Mouse (Mus musculus): Measurements from ENCODE around the gene Loxl4. TPM values are rescaled to one million over a fixed set of nuclear protein-coding genes. Genes with fewer than 3 reads are reported as not detected.

Loxl4 gene
- polyA plus RNA-seq (2015; fragmentation: Nextera tagmentation; extraction: Ambion mirVana), result 0.05 and 0.06 TPM in 2 replicates

DNA sequence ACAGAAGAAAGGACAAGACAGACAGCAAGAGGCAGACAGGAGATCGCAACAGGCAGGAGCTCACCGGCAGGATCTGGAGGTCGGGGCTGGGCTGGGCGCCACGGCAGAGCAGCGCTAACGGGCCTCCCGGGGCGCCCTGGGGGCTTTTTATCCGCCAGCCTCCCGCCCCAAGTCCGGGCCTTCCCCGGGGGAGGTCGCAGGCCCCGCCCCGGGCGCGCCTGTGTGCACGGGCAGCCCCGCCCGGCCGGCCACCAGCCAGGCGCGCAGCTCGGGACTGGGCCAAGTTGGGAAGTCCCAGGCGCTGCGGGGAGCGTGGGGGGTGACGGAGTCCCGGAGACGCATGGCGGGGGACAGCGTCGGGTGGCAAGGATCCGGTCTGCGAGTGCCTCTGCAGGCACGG, at the start of gene Loxl4:
Loxl4 (minus strand) TSS at position 160 of the 400 bp plus-strand sequence.
- Histone ChIP-seq H3K36me3 (replicated peaks) (no peaks in the 10 kb centered on the region), H3K4me2 (peak within 1 kb of the TSS; percentile 58), H3K9ac (no peak within 1 kb of the TSS), H3K4me1 (replicated peaks) (no peaks in the 10 kb centered on the region), H3K4me3 (replicated peaks) (peak within 1 kb of the TSS; percentile 31), H3K27ac (replicated peaks) (no peak within 1 kb of the TSS), H3K27me3 (peaks cover 49% of the 10 kb centered on the region), H3K9me3 (replicated peaks) (no peaks in the 10 kb centered on the region)
- no peak for ATAC-seq (ENCODE audit: insufficient read depth)
- under 1% methylated on average over 37 of the region's 37 CpGs for WGBS (ENCODE audit: insufficient replicate concordance)

DNA sequence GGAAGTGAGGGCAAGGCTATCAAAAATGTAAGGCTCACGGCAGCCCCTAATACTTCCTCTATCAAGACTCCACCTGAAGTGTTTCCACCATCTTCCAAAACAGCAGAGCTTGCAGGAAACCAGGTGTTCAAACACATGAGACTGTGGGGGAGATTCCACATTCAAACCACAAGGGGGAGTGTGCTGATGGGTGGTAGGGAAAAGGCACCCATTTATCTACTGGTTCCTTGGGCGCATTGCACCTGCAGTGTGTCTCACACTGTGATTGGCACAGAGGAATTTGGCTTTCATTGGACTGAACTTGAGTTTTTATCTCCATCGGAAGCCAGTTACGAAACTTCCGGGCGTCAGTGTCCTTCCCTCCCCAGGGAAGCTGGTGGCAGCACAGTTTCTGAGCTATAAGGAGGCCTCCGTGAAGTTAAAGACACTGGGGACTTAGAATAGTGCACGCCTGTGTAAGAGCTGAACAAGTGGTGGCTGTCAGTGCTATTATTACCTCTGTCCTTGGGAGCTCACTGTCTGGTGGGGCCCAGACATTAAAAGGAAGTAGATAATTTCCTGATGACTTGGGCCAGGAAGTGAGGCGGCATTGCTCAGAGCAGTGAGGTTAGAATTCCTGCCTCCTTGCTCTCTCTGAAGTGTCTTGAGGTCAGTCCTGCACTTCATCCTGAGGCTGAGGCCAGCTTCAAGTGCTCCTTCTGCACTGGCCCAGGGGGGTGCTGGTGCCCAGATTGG, 49.0 kb upstream of the Loxl4 start:
- Histone ChIP-seq H3K4me3 (replicated peaks) (no peak overlapping the region), H3K9me3 (replicated peaks) (no peaks in the 10 kb centered on the region), H3K27me3 (no peaks in the 10 kb centered on the region; the same call in none of the 2 replicates), H3K9ac (no peak overlapping the region), H3K4me1 (replicated peaks) (peaks cover 7% of the 10 kb centered on the region), H3K36me3 (replicated peaks) (no peaks in the 10 kb centered on the region), H3K27ac (replicated peaks) (no peak overlapping the region), H3K4me2 (no peak overlapping the region)
- 19% methylated on average over 9 of the region's 9 CpGs for WGBS (ENCODE audit: insufficient replicate concordance)
- ATAC-seq (ENCODE audit: insufficient read depth), result no peak

DNA sequence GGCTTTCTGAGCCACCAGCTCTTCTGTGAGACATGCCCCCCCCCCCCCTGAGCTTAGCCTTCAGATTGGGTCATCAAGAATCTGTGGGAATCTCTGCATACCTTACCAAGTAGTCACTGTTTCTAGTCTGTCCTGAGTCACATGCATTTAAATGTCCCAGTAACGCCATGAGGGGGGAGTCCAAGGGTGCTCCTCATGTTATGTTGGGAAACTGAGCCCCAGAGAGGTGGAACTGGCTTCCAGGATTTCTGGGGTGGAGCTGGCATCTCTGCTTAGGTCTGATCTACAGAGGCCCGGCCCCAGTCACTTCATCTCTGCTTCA, 47.6 kb upstream of the Loxl4 start:
- Histone ChIP-seq H3K4me1 (replicated peaks) (peaks cover 7% of the 10 kb centered on the region), H3K4me2 (no peak overlapping the region), H3K36me3 (replicated peaks) (no peaks in the 10 kb centered on the region), H3K27me3 (no peaks in the 10 kb centered on the region; the same call in none of the 2 replicates), H3K27ac (replicated peaks) (no peak overlapping the region), H3K4me3 (replicated peaks) (no peak overlapping the region), H3K9me3 (replicated peaks) (no peaks in the 10 kb centered on the region), H3K9ac (no peak overlapping the region)
- no peak for ATAC-seq (ENCODE audit: insufficient read depth)
- 64% methylated on average over 2 of the region's 2 CpGs for WGBS (ENCODE audit: insufficient replicate concordance)

DNA sequence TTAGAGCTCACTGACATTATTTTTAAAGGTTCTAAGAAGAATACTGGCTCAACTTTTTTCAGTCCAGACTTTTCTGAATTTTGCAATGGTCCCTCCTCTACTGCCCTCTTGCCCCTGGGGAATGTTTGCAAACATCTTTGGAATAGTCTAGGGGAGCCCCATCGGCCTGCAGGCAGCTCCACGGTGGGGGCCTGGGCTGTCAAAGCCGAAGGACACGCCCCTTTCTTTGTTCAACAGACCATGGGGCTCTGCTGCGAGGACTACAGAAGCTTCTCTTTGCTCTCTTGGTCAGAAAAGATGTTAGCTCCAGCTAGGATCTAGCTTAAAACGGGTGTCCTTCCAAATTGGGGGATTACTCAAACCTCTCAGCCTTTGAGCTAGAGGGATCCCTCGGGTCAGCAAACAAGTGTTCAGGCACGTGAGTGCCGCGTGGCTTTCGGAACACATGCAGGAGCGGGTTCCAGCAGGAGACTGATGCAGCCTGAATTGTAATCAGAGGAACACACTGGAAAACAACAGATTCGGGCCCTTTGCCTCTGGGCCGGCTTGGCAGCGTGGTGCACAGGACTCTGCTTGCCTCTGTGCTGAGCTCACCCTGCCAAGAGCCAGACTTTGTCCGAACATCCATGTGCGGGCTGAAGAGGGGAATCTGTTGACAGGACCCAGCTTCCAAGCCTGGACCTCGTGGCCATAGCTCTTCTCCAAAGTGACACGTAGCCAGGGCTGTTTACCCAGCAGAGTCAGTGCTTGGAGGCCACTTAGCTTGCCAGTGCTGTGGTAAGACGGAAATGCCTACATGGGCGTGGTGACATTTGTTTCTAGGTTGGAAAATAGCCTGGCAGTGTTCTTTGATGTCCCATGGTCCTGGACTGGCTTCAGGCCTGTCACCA, 47.0 kb upstream of the Loxl4 start:
- no peak overlapping the region for H3K27ac ChIP-seq (replicated peaks)
- WGBS (ENCODE audit: insufficient replicate concordance), result 56% methylated on average over 21 of the region's 21 CpGs
- H3K4me3 ChIP-seq (replicated peaks), result no peak overlapping the region
- no peak overlapping the region for H3K9ac ChIP-seq
- H3K9me3 ChIP-seq (replicated peaks), result no peaks in the 10 kb centered on the region
- H3K36me3 ChIP-seq (replicated peaks), result no peaks in the 10 kb centered on the region
- no peaks in the 10 kb centered on the region; the same call in none of the 2 replicates for H3K27me3 ChIP-seq
- no peak; the same call in 1 of the 2 replicates for ATAC-seq (ENCODE audit: insufficient read depth)
- peaks cover 7% of the 10 kb centered on the region for H3K4me1 ChIP-seq (replicated peaks)
- no peak overlapping the region for H3K4me2 ChIP-seq

DNA sequence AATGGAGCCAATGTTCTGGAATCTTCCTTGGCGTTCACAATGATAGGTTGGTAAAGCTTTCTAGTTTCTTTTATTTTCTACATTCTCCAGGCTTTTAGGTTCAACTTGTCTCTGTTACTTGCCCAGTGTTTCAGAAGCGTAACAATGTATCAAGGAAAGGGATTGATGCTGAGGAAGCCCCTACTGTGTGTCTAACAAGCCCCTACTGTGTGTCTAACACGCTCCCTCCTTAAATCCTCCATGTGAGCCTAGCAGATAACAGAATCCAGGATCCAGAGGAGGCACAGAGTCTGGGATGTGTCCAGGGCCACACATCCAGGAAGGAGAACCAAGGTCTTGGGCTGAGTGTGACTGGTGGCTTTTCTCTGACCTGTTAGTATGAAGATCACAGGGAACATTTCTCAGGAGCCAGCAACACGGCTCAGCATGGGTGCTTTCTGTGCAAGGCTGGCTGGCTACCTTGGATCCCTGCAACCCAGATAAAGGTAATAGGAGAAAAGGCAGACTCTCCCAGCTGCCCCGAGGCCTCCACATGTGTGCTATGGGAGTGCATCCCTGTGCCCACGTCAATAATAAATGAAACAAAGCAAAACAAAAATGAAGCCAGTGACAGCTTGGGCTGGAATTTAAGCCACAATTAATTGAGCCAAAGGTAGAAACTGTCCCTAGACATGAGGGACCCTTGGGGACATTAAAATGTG, 46.0 kb upstream of the Loxl4 start:
- ATAC-seq (ENCODE audit: insufficient read depth), result no peak
- Histone ChIP-seq H3K4me2 (no peak overlapping the region), H3K27me3 (peaks cover 8% of the 10 kb centered on the region), H3K36me3 (replicated peaks) (no peaks in the 10 kb centered on the region), H3K27ac (replicated peaks) (no peak overlapping the region), H3K4me1 (replicated peaks) (peaks cover 7% of the 10 kb centered on the region), H3K4me3 (replicated peaks) (no peak overlapping the region), H3K9me3 (replicated peaks) (no peaks in the 10 kb centered on the region), H3K9ac (no peak overlapping the region)
- WGBS (ENCODE audit: insufficient replicate concordance), result 68% methylated on average over 6 of the region's 6 CpGs

DNA sequence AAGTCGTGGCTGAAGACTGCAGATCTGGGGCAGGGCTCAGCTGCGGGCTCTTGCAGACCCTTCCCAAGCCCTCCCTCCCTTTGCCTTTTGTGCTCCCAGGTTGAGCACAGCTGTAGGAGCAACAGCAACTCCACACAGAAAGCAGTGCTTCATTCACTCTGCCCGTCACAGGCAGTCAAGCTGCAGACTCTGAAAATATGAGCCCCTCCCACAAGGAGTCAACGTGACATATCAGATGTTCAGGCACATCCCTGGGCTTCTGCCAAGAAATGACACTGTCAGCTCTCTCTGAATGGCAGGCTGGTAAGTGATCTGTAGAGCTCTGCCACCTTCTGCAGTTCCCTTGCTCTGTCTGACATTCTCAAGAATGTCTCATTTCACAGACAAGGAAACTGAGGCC, 45.2 kb upstream of the Loxl4 start:
- H3K4me1 ChIP-seq (replicated peaks), result peaks cover 7% of the 10 kb centered on the region
- 34% methylated on average over 4 of the region's 4 CpGs for WGBS (ENCODE audit: insufficient replicate concordance)
- no peak for ATAC-seq (ENCODE audit: insufficient read depth)
- no peak overlapping the region for H3K4me3 ChIP-seq (replicated peaks)
- H3K27me3 ChIP-seq, result peaks cover 12% of the 10 kb centered on the region; the same call in 1 of the 2 replicates
- no peak overlapping the region for H3K27ac ChIP-seq (replicated peaks)
- H3K36me3 ChIP-seq (replicated peaks), result no peaks in the 10 kb centered on the region
- H3K4me2 ChIP-seq, result no peak overlapping the region
- H3K9me3 ChIP-seq (replicated peaks), result no peaks in the 10 kb centered on the region
- no peak overlapping the region for H3K9ac ChIP-seq

DNA sequence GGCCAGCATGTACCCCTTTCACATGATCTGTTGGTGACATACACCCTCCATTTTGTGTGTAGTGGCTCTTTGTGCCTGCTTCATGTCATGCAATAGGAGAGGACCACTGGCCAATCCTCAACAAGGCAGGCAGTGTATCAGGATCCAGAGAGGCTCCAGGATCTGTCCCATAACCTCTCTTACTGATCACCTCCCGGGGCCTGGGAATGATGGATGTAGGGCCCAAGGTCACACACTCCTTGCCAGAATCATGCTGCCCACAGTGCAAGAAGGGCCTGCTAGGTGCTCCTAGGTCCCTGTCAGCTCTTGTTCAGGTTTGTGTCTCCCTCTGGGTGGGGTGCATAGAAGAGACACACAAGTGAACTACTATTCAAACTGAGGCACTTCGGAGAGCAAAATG, 44.7 kb upstream of the Loxl4 start:
- WGBS (ENCODE audit: insufficient replicate concordance), result 71% methylated on average over 2 of the region's 2 CpGs
- H3K4me1 ChIP-seq (replicated peaks), result peaks cover 7% of the 10 kb centered on the region

DNA sequence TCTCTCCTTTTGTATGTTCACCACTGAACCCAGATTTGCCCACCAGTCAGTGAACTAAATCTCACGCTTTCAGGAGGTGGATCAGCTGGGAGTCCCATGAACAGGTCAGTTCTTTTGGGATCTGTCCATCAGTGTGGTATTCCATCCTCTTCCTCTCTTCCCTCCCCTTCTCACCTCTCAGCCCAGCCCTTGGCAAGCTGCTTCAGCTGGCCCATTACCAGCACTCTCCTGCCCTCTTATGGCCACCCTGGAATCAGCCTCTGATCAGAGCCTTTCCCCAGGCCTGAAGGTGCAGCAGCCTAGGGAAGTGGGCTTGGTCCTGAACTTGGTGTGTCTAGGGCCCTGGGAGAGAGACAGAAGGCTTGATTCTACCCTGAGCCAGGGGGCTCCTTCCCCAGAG, 42.4 kb upstream of the Loxl4 start:
- Histone ChIP-seq H3K36me3 (replicated peaks) (no peaks in the 10 kb centered on the region), H3K9me3 (replicated peaks) (no peaks in the 10 kb centered on the region), H3K9ac (no peak overlapping the region), H3K4me3 (replicated peaks) (no peak overlapping the region), H3K4me1 (replicated peaks) (peaks cover 7% of the 10 kb centered on the region), H3K27me3 (peaks cover 12% of the 10 kb centered on the region; the same call in 1 of the 2 replicates), H3K4me2 (no peak overlapping the region), H3K27ac (replicated peaks) (no peak overlapping the region)
- ATAC-seq (ENCODE audit: insufficient read depth), result no peak
- WGBS (ENCODE audit: insufficient replicate concordance), result 19% methylated on average over 1 of the region's 1 CpGs

More for the DNA sequence above, 44.7 kb upstream of the Loxl4 start:
- H3K4me3 ChIP-seq (replicated peaks), result no peak overlapping the region
- no peaks in the 10 kb centered on the region for H3K36me3 ChIP-seq (replicated peaks)
- H3K9ac ChIP-seq, result no peak overlapping the region
- no peak for ATAC-seq (ENCODE audit: insufficient read depth)
- peaks cover 12% of the 10 kb centered on the region; the same call in 1 of the 2 replicates for H3K27me3 ChIP-seq
- H3K9me3 ChIP-seq (replicated peaks), result no peaks in the 10 kb centered on the region
- no peak overlapping the region for H3K4me2 ChIP-seq
- no peak overlapping the region for H3K27ac ChIP-seq (replicated peaks)

DNA sequence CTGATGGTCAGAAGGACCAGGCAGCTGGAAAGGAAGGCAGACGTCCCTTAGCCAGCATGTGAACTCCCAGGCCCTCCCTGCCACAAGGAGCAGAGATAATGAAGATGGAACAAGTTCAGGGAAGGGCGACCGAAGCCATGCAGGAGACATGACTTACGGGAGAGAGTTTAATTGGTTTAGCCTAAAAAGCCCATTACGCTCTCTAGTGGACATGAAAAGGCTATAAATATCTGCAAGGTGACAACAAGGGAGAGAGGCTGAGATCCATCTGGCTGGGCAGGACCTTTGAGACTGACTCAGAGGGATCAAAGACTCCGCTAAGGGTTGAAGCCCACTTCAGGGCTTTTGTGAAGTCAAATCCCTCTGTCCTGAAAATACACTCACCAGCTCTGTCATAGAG, 40.5 kb upstream of the Loxl4 start:
- Histone ChIP-seq H3K27ac (replicated peaks) (no peak overlapping the region), H3K9ac (no peak overlapping the region), H3K4me3 (replicated peaks) (no peak overlapping the region), H3K4me2 (no peak overlapping the region), H3K4me1 (replicated peaks) (no peaks in the 10 kb centered on the region), H3K27me3 (peaks cover 12% of the 10 kb centered on the region; the same call in 1 of the 2 replicates), H3K9me3 (replicated peaks) (no peaks in the 10 kb centered on the region), H3K36me3 (replicated peaks) (no peaks in the 10 kb centered on the region)
- no peak for ATAC-seq (ENCODE audit: insufficient read depth)
- 28% methylated on average over 6 of the region's 6 CpGs for WGBS (ENCODE audit: insufficient replicate concordance)

DNA sequence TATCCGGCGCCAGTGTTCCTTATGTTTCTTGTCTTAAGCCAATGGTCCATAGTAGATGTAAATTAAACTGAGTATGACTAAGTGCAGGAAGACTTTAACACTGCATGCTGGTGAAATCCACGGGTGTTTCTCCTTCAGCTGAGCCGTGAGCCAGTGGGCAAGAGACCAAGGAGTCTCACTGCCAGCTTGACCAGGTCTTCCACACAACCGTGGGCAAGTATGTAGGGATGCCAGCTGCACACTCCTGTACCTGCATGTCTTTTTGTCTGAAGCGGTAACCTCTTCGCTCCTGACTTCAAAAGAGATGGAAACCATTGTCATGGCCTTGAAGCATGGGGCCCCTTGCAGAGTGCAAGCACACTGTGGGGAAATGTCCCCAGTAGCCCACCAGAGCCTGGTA, 39.8 kb upstream of the Loxl4 start:
- Histone ChIP-seq H3K27me3 (peaks cover 12% of the 10 kb centered on the region; the same call in 1 of the 2 replicates), H3K36me3 (replicated peaks) (no peaks in the 10 kb centered on the region), H3K9ac (no peak overlapping the region), H3K4me3 (replicated peaks) (no peak overlapping the region), H3K27ac (replicated peaks) (no peak overlapping the region), H3K9me3 (replicated peaks) (no peaks in the 10 kb centered on the region), H3K4me1 (replicated peaks) (no peaks in the 10 kb centered on the region), H3K4me2 (no peak overlapping the region)
- 50% methylated on average over 7 of the region's 7 CpGs for WGBS (ENCODE audit: insufficient replicate concordance)
- no peak for ATAC-seq (ENCODE audit: insufficient read depth)

DNA sequence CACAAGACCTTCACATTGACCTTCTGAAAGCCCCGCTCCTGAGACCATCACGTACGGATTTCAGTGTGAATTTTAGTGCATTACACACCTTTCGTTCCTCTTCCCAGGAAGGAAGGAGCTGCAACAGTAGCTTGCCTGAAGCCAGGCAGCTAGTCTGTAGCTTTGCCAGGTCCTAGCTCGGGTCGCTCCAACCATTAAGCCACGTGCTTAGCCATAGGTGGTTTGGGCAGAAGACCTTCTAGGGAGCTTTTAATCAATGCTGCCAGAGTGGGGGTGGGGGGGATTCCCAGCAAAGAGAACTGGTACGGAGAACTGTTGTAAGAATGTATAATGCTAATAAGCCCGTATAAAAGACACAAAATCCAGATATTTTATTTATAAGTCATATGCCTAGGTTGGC, 27.6 kb upstream of the Loxl4 start:
- H3K4me1 ChIP-seq (replicated peaks), result no peaks in the 10 kb centered on the region
- H3K4me2 ChIP-seq, result no peak overlapping the region
- no peak overlapping the region for H3K9ac ChIP-seq
- ATAC-seq (ENCODE audit: insufficient read depth), result no peak
- 55% methylated on average over 9 of the region's 9 CpGs for WGBS (ENCODE audit: insufficient replicate concordance)
- no peaks in the 10 kb centered on the region for H3K27me3 ChIP-seq
- H3K4me3 ChIP-seq (replicated peaks), result no peak overlapping the region
- no peak overlapping the region for H3K27ac ChIP-seq (replicated peaks)
- H3K9me3 ChIP-seq (replicated peaks), result no peaks in the 10 kb centered on the region
- no peaks in the 10 kb centered on the region for H3K36me3 ChIP-seq (replicated peaks)

Data from liver, embryonic 15.5 days (tissue).